Mouse (Mus musculus): Measurements from ENCODE around the gene Ccdc39.
A peak's percentile ranks its signal among the peaks of the same experiment; 100 is the strongest.

The Ccdc39 gene

DNA sequence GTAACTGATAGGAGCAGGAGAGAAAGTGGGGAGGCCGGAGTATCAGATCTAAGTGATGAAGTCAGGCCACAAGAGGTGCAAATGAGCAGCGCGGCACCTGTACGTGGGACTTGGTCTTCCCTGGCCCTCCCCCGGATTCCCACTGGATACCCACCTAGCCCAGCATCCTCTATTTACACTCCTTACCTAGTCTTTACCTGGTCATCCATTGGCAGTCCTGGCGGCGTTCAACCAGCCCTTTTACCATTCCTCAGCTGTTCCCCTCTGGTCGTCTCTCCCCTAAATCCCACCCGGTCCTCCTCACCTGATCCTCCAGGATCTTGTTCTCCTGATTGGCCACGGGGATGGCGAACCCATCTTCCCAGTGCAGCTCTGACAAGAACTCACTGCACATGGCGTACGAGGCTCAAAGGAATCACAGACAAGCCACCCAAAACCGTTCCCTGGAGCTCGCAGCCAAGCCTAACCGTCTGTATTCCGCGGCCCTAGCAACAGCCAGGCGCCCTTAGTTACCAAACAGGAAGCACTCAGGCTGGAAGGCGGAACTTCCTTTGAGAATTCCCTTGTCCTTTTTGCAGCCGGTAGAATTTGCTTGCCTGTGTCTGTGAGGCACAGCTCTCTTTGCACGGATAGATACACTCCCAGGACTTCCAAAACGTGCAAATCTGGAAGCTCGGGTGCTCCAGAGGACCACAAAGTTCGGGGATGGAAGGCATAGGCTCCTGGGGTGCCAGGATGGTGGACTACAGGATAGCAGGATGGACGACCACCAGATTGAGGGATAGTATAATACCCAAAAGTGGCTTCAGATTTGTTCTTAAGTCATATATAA lies at the start of gene Ccdc39:
Gene Ccdc39, minus strand, starts transcription at position 510 of the 832 bp plus-strand sequence.
- peak; percentile 17 to 50 for DNase-seq (ENCODE audit: low spot score in 2 of 2)

DNA sequence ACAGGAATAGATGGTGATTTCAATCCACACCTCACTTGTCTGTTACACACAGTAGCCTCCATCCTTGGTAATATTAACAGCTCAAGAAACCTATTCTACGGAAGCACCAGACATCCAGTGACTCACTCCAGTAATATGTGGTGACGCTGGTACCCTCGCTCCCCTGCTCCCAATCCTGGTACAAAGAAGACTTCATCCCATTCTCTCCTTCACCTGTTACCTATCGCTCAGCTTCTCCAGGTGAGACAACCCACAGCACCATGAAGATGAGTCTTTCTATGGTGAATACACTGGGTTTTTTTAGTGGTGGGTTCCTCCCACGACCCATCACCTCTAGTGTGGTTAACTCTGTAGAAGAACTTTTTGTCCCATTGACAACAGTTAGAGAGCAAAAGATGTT lies 49.3 kb upstream of the Ccdc39 start:
- DNase-seq (ENCODE audit: low spot score in 2 of 2), result no peak

DNA sequence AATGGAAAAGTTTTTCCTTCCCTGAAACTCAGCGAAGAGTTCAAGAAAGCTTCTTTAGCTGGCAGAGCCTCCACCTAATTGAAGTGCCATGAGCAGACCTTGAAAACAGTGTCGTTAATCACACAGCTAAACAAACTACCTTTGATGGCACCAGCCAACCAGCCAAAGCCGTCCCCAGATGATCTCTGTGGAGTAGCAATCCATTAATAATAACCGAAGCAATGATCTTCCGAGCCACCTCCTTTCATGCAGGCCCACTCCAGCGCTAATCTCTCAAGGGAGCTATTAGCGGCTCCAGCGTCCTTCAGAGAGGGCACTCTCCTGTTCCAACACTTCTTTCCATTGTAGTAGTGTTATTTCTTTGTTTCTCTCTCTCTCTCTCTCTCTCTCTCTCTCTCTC lies 43.3 kb upstream of the Ccdc39 start:
- DNase-seq (ENCODE audit: low spot score in 2 of 2), result no peak

DNA sequence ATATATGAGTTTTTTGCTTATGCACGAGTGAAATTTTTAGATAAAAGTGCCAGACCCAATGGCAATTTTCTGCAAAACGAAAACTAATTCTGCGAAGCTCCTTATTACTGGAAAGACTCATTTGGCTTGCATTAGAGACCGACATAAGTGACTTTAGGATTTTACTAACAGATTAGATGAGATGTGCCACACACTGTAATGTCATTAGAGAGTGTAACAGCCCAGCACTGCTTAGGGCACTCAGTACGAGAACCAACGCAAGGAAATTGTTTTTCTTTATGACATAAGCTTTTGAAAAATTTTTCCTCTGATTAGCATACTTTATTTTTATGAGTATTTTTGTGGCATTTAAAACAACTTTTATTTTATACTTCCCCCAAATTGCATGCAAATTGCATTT lies 39.0 kb upstream of the Ccdc39 start:
- no peak for DNase-seq (ENCODE audit: low spot score in 2 of 2)

GRCm38 (mm10) chr3:33882695-33883094 lies 38.6 kb upstream of the Ccdc39 start:
- DNase-seq (ENCODE audit: low spot score in 2 of 2), result no peak

GRCm38 (mm10) chr3:33878661-33879060 lies 34.6 kb upstream of the Ccdc39 start:
- no peak for DNase-seq (ENCODE audit: low spot score in 2 of 2)

DNA sequence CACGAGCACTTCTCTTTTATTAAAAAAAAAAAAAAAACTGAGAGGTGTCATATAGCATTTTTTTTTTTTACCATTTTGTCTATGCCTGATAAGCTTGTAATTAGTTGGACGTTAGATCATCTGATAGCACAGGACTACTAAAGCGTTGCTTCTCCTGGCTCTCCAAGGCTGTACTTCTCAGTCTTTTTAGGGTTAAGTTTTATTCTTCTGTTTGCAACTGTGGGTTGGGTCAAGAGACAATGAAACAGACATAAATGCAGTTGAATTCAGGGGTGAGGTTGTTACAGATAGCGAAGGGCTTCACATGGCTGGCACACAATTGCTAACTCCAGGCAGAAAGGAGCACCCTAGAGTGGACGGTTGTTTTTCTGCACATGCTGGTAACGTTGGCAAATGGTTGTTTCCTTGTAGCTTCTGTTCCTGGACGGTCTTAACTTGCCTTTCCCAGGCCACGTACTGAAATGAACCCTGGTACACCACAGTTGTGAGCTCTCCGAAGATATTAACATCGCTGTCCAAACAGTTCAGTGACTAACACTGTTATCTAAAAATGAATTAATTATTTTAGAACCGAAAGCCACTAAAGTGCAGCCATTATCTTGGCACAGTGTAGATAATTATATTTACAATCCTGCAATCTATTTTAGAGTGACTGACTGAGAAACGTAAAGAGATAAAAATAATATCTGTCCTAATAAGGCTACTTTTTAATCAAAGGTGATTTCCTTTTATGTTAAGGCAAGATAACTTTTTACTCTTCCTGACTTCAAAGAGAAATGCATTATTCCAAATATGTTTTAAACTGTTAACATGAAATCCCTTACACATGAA lies 30.6 kb upstream of the Ccdc39 start:
- DNase-seq (ENCODE audit: low spot score in 2 of 2), result no peak

GRCm38 (mm10) chr3:33873837-33874236 lies 29.7 kb upstream of the Ccdc39 start:
- no peak for DNase-seq (ENCODE audit: low spot score in 2 of 2)

- no peak for DNase-seq (ENCODE audit: low spot score in 2 of 2)
Measured at GRCm38 (mm10) chr3:33873366-33873765, 29.3 kb upstream of the Ccdc39 start.

DNA sequence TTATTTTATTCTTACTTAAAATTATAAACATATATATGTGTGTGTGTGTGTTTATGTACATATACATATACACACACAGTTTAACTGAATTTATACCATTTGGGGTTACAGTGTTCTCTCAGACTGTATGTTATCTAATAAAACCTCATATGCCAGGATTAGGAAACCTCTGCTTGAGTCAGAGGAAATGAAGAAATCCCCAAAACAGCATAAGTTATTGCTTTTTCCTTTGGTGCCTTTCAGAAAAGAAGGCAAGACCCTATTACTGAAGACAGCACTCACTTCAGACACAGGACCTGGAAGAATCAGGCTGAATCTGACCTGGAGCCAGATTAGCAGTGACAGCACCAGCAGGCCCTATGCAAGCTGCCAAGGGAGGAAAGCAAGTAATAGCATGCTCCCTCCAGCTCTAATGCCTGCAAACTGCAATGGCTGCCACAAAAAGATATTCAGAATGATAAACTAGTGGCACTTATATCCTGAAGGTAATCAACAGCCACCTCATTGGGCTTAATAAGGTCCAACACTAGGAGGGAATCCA lies 20.0 kb upstream of the Ccdc39 start:
- no peak for DNase-seq (ENCODE audit: low spot score in 2 of 2)

DNA sequence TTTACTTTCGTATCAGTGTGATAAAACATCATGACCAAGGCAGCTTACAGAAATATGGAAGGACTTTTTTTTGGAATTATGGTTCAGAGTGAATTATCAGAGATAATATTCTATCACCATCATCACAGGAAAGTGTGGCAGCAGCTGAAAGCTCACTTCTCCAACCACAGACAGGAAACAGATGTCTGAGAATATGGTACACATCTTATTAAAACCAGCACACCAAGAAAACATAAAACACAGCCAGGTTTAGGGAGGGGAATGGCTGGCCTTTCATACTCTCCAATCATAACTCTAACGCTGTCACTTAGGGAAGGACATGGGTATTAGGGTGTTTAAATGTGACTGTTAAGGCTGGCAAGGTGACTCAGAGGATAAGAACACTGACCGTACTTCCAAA lies 14.8 kb upstream of the Ccdc39 start:
- DNase-seq (ENCODE audit: low spot score in 2 of 2), result no peak

- no peak for DNase-seq (ENCODE audit: low spot score in 2 of 2)
Measured at GRCm38 (mm10) chr3:33853062-33853461, 9.0 kb upstream of the Ccdc39 start.

- DNase-seq (ENCODE audit: low spot score in 2 of 2), result no peak
Measured at GRCm38 (mm10) chr3:33850856-33851255, 6.7 kb upstream of the Ccdc39 start.

DNA sequence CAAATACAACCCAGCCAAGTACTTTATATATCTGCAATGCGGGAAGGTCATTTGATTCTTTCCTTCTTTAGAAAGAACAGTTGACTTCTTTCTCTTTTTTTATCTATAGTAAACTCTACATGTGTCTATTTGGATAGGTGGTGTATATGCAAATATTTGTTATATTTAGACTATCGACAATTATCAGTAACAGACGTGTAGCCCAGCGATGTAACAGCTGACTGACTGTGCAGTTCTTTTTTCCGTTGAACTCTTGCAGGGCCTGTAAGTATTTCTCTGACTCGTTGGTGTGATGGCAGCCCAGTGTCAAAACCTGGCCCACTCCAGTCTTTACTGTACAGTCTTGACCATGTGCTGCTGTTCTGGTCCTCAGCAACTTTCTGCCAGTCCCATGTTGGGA lies 2.5 kb upstream of the Ccdc39 start:
- DNase-seq (ENCODE audit: low spot score in 2 of 2), result no peak

GRCm38 (mm10) chr3:33838877-33839276 lies 5.2 kb downstream of the Ccdc39 start:
- DNase-seq (ENCODE audit: low spot score in 2 of 2), result no peak

- no peak for DNase-seq (ENCODE audit: low spot score in 2 of 2)
Measured at GRCm38 (mm10) chr3:33836576-33836975, 7.5 kb downstream of the Ccdc39 start.

DNA sequence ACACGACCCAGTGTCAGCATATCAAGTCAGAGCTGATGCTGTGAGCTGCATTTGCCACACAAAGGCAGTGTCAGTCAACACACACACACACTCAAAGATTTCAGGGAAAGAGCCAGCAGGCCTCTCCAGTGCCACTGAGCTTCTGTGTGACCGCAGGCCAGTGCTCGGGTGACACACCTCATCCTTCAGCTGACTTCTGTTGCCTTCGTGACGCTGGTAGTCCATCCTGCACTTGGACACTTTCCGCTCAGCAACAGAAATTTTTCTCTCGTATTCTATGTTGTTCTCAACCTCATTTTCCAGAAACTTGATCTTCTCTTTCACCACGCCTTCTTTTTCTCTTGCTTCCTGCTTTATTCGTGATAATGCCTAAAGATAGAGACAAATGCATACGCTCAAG lies 11.8 kb downstream of the Ccdc39 start:
- DNase-seq (ENCODE audit: low spot score in 2 of 2), result no peak

DNA sequence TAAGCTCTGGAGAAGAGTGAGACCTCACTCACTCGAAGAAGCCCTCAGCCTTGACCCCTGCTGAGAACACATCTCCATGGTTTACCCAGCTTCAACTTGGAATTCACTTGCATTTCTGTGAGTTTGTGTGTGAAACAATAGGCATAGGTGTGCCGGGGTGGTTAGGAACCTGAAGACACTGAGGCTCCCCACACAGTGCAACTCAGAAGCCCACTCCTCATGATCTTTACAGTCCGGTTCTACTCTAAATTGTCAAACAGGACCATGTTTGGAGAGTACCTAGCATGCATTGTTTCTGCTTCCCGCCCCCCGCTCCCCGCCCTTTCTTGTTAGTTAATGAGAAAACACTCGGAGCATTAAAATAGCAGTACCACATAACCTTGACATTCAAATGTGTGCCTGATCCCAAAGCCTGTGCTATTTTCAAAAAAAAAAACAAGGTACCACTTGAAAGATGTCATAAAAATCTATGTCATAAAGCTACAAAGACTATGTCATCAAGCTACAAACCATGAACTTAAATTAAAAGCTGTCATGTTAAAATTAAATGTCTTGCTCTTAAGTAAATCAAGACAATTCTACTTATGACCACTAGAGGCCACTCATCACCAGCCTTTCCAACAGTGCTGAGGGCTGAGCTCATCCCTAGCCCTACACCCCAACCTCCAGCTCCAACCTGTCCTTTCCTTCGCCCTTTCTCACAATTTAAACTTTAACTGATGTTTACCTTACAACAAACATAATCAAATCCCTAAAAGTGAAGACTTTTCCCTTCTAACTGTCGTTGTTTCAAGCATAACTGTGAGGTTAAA lies 19.8 kb downstream of the Ccdc39 start:
- DNase-seq (ENCODE audit: low spot score in 2 of 2), result peak in 1 of 2 experiments; percentile 8

- DNase-seq (ENCODE audit: low spot score in 2 of 2), result no peak
Measured at GRCm38 (mm10) chr3:33807151-33807550, 37.0 kb downstream of the Ccdc39 start.

- no peak for DNase-seq (ENCODE audit: low spot score in 2 of 2)
Measured at GRCm38 (mm10) chr3:33800513-33800820, 43.6 kb downstream of the Ccdc39 start.

DNA sequence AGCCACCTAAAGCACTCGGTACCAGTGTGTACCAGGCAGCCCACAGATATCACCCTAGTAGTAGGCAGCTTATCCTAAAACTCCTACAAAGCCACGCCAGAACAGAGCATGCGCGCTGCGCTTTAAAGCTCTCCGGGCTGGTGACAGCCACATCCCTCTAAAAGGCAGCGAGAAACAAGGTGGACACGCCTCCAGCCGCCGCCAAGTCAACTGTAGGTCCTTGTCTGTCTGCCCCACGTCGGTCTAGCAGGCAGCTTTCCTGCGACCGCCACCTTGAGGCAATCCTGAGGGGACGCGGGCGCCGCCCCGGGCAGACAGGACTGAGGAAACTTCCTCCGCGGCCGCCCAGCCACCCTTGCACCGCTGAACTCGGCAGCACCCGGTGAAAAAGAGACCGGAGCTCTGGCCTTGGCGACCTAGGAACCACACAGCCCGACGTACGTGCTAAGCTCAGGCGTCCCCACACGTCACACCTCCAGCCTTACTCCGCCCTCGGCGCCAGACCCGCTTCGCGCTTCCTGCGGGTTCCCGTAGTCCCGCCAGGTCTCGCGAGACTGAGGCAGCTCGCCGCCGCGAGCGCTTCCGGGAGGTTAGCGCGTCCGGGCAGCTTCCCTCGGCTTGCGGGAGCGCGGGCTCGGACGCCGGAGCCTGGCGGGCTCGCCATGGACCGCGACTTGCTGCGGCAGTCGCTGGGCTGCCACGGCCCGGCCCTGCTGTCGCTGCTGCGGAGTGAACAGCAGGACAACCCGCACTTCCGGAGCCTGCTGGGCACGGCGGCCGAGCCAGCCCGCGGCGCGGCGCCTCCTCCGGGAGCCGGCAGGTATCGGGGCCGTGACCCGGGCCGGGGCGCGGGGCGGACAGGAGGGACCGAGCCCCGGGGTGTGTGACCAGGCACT lies 44.2 kb downstream of the Ccdc39 start, which contains the start of gene Ttc14:
Gene Ttc14, plus strand, starts transcription at position 216 of the 896 bp plus-strand sequence.
- peak; percentile 96 to 97 for DNase-seq (ENCODE audit: low spot score in 2 of 2)

All from thymus, postnatal 10 days (tissue).